Mouse (Mus musculus) adrenal gland, postnatal 4 days (tissue): ENCODE data around the gene Zbtb4. TPM values are rescaled to one million over a fixed set of nuclear protein-coding genes. Genes with fewer than 3 reads are reported as not detected.

Experiments
- total RNA-seq, 2 experiments: library from RNA; stranded (reverse); gene quantifications; 2 replicates each; pipeline ENCODE4 v1.2.3; 2021

Zbtb4 gene
- total RNA-seq, 2 experiments from 2014 or later, result 48.5 to 58.3 TPM

Other genes starting within 250 kb of the Zbtb4 start
- 1 to 10 TPM; 1.1 to 1.7 TPM for gene Dnah2, start 216.8 kb upstream of the Zbtb4 start, total RNA-seq
- 1 to 10 TPM; 9.4 to 9.6 TPM for gene Efnb3, start 205.7 kb upstream of the Zbtb4 start, total RNA-seq
- 10 to 100 TPM; 13.0 to 13.1 TPM for gene Wrap53, start 185.7 kb upstream of the Zbtb4 start, total RNA-seq
- gene Trp53, start 185.6 kb upstream of the Zbtb4 start, total RNA-seq, result 100 to 1,000 TPM in 1 of 2 experiments, 10 to 100 TPM in 1; 92.4 to 101 TPM
- gene Atp1b2, start 160.0 kb upstream of the Zbtb4 start, total RNA-seq, result 10 to 100 TPM; 74.6 to 83.4 TPM
- under 1 TPM in 1 of 2 experiments, not detected in 1; 0.59 TPM for gene Shbg, start 148.0 kb upstream of the Zbtb4 start, total RNA-seq
- gene Sat2, start 143.9 kb upstream of the Zbtb4 start, total RNA-seq, result 10 to 100 TPM; 18.3 to 20.9 TPM
- gene Fxr2, start 132.9 kb upstream of the Zbtb4 start, total RNA-seq, result 100 to 1,000 TPM in 1 of 2 experiments, 10 to 100 TPM in 1; 89.3 to 111 TPM
- gene Sox15, start 110.6 kb upstream of the Zbtb4 start, total RNA-seq, result under 1 TPM; 0.62 to 0.73 TPM
- gene Mpdu1, start 103.3 kb upstream of the Zbtb4 start, total RNA-seq, result 100 to 1,000 TPM; 107 to 119 TPM
- 10 to 100 TPM; 11.9 to 12.5 TPM for gene Cd68, start 99.8 kb upstream of the Zbtb4 start, total RNA-seq
- gene Eif4a1, start 93.5 kb upstream of the Zbtb4 start, total RNA-seq, result 100 to 1,000 TPM; 640 to 673 TPM
- gene Senp3, start 83.8 kb upstream of the Zbtb4 start, total RNA-seq, result 10 to 100 TPM; 86.6 to 90.7 TPM
- 1 to 10 TPM; 4.2 to 5.2 TPM for gene Tnfsf13, start 80.1 kb upstream of the Zbtb4 start, total RNA-seq
- gene Tnfsf12, start 70.1 kb upstream of the Zbtb4 start, total RNA-seq, result 10 to 100 TPM; 23.0 to 23.1 TPM
- 1 to 10 TPM; 3.1 to 4.6 TPM for gene Tnfsfm13, start 69.8 kb upstream of the Zbtb4 start, total RNA-seq
- 100 to 1,000 TPM in 1 of 2 experiments, 10 to 100 TPM in 1; 92.4 to 108 TPM for gene Polr2a, start 7.3 kb upstream of the Zbtb4 start, total RNA-seq
- gene Slc35g3, start 3.9 kb upstream of the Zbtb4 start, total RNA-seq, result not detected
- 1 to 10 TPM; 3.6 to 4.0 TPM for gene Chrnb1, start 30.0 kb downstream of the Zbtb4 start, total RNA-seq
- gene Fgf11, start 35.9 kb downstream of the Zbtb4 start, total RNA-seq, result 1 to 10 TPM; 3.4 to 4.8 TPM
- gene Tmem102, start 39.7 kb downstream of the Zbtb4 start, total RNA-seq, result 1 to 10 TPM in 1 of 2 experiments, under 1 TPM in 1; 0.76 to 1.4 TPM
- gene Gm39566, start 49.4 kb downstream of the Zbtb4 start, total RNA-seq, result not detected
- not detected for gene Spem2, start 52.6 kb downstream of the Zbtb4 start, total RNA-seq
- not detected for gene Spem1, start 56.3 kb downstream of the Zbtb4 start, total RNA-seq
- gene Nlgn2, start 71.9 kb downstream of the Zbtb4 start, total RNA-seq, result 10 to 100 TPM; 33.6 to 35.2 TPM
- 100 to 1,000 TPM; 141 to 143 TPM for gene Tmem256, start 72.6 kb downstream of the Zbtb4 start, total RNA-seq
- gene Plscr3, start 80.5 kb downstream of the Zbtb4 start, total RNA-seq, result 10 to 100 TPM; 76.6 to 77.9 TPM
- 1 to 10 TPM in 1 of 2 experiments, under 1 TPM in 1; 0.17 to 1.7 TPM for gene Tnk1, start 92.8 kb downstream of the Zbtb4 start, total RNA-seq
- not detected for gene Tmem95, start 112.1 kb downstream of the Zbtb4 start, total RNA-seq
- gene Kctd11, start 115.5 kb downstream of the Zbtb4 start, total RNA-seq, result 1 to 10 TPM; 3.4 to 4.1 TPM
- gene Acap1, start 129.6 kb downstream of the Zbtb4 start, total RNA-seq, result 1 to 10 TPM; 1.4 to 1.7 TPM
- 1 to 10 TPM; 4.8 to 5.6 TPM for gene 2810408A11Rik, start 135.1 kb downstream of the Zbtb4 start, total RNA-seq
- 10 to 100 TPM; 45.9 to 53.3 TPM for gene Neurl4, start 135.2 kb downstream of the Zbtb4 start, total RNA-seq
- 10 to 100 TPM; 60.0 to 67.0 TPM for gene Gps2, start 148.0 kb downstream of the Zbtb4 start, total RNA-seq
- gene Eif5a, start 156.0 kb downstream of the Zbtb4 start, total RNA-seq, result 100 to 1,000 TPM; 598 to 600 TPM
- 10 to 100 TPM in 1 of 2 experiments, 1 to 10 TPM in 1; 9.7 to 20.6 TPM for gene Ybx2, start 169.9 kb downstream of the Zbtb4 start, total RNA-seq
- gene Slc2a4, start 182.3 kb downstream of the Zbtb4 start, total RNA-seq, result 10 to 100 TPM; 23.6 to 24.8 TPM
- 10 to 100 TPM in 1 of 2 experiments, 1 to 10 TPM in 1; 3.1 to 17.3 TPM for gene Cldn7, start 198.9 kb downstream of the Zbtb4 start, total RNA-seq
- gene Ctdnep1, start 215.2 kb downstream of the Zbtb4 start, total RNA-seq, result 100 to 1,000 TPM; 119 to 130 TPM
- 10 to 100 TPM; 65.5 to 70.9 TPM for gene Elp5, start 216.6 kb downstream of the Zbtb4 start, total RNA-seq
- gene Gabarap, start 225.2 kb downstream of the Zbtb4 start, total RNA-seq, result 100 to 1,000 TPM; 294 to 311 TPM
- gene Phf23, start 229.9 kb downstream of the Zbtb4 start, total RNA-seq, result 10 to 100 TPM; 51.4 to 53.4 TPM
- 10 to 100 TPM; 35.5 to 38.2 TPM for gene Dvl2, start 234.7 kb downstream of the Zbtb4 start, total RNA-seq
- 100 to 1,000 TPM; 295 to 378 TPM for gene Acadvl, start 249.5 kb downstream of the Zbtb4 start, total RNA-seq